Mouse (Mus musculus) heart, postnatal 0 days (tissue): ENCODE data around the gene Vps50. TPM values are rescaled to one million over a fixed set of nuclear protein-coding genes. Genes with fewer than 3 reads are reported as not detected.
A peak's percentile ranks its signal among the peaks of the same experiment; 100 is the strongest.
"Not testable (repeated sequence)": the region's sequence is repeated elsewhere in the genome, so short reads cannot be mapped to it uniquely, and the experiment has no call there.

Experiments used
- ATAC-seq: fragments of 200-750 bp; cut with Nextera tagmentation; 2 replicates; pipeline ENCODE4 v1.8.0; 2017; ENCODE audit warnings: low read depth, moderate number of reproducible peaks, moderate library complexity; ENCODE audit not compliant: insufficient read depth
- DNase-seq: peaks from one replicate; pipeline ENCODE4 v3.0.0-alpha.2; 2016; ENCODE audit warnings: low spot score
- H3K27ac ChIP-seq: fragments of 300-500 bp; sonication (generic); 2 replicates; pipeline ENCODE4 v1.5.1; 2014; ENCODE audit warnings: low read depth, mild to moderate bottlenecking
- H3K27me3 ChIP-seq: fragments of 300-500 bp; sonication (generic); 2 replicates; pipeline ENCODE4 v1.6.1; 2014; ENCODE audit warnings: low read length, mixed read lengths; ENCODE audit not compliant: control insufficient read depth, insufficient read depth
- H3K36me3 ChIP-seq: fragments of 300-500 bp; sonication (generic); replicated peaks from 2 replicates; pipeline ENCODE4 v1.6.1; 2014; ENCODE audit warnings: low read length, mixed read lengths; ENCODE audit not compliant: control insufficient read depth, insufficient read depth
- H3K4me1 ChIP-seq: fragments of 300-500 bp; sonication (generic); 2 replicates; pipeline ENCODE4 v1.6.1; 2014; ENCODE audit warnings: antibody characterized with exemption; ENCODE audit not compliant: control insufficient read depth, insufficient read depth
- H3K4me2 ChIP-seq: fragments of 300-500 bp; sonication (generic); 2 replicates; pipeline ENCODE4 v1.6.1; 2014; ENCODE audit warnings: low read depth, mild to moderate bottlenecking, low read length, moderate library complexity
- H3K4me3 ChIP-seq: fragments of 300-500 bp; sonication (generic); 2 replicates; pipeline ENCODE4 v1.5.1; 2014; ENCODE audit warnings: low read depth, low read length
- H3K9ac ChIP-seq: fragments of 300-500 bp; sonication (generic); replicated peaks from 2 replicates; pipeline ENCODE4 v1.6.1; 2014; ENCODE audit warnings: low read depth, low read length, mixed read lengths
- H3K9me3 ChIP-seq: fragments of 300-500 bp; sonication (generic); replicated peaks from 2 replicates; pipeline ENCODE4 v1.6.1; 2016; ENCODE audit warnings: low read length; ENCODE audit not compliant: control insufficient read depth
- CTCF ChIP-seq: IDR thresholded peaks from 2 replicates; pipeline ENCODE4 v1.5.1; 2016; ENCODE audit warnings: antibody characterized with exemption, control low read depth, low read depth
- EP300 ChIP-seq: IDR thresholded peaks from 2 replicates; pipeline ENCODE4 v1.6.1; 2016; ENCODE audit warnings: antibody characterized with exemption, low read depth
- WGBS: fragments of 180-500 bp; shearing (Covaris S2); extraction: QIAGEN DNeasy Blood & Tissue Kit; methylation state at CpG from one replicate; pipeline ENCODE4 v1.1.7; 2014; 5-methylcytosine and 5-hydroxymethylcytosine counted together
- polyA plus RNA-seq: library from polyadenylated mRNA; unstranded; fragments of >200 nt; fragmentation: Nextera tagmentation; extraction: Ambion mirVana; gene quantifications from 2 replicates; pipeline ENCODE4 v1.2.1, GENCODE M21; 2015
- total RNA-seq: library from RNA; depleted of rRNA; stranded (reverse); fragments of >200 nt; gene quantifications from 2 replicates; pipeline ENCODE4 v1.2.3, GENCODE M21; 2014; ENCODE audit warnings: low replicate concordance

Vps50 gene
- total and polyA plus RNA-seq, 2 experiments from 2014 or later: 14.3 to 39.6 TPM

GRCm38 (mm10) chr6:3494285-3494684, 3.9 kb upstream of the Vps50 start:
- no peak overlapping the region for H3K4me3 ChIP-seq
- DNase-seq (no peak), ATAC-seq (no peak)
- H3K4me2 ChIP-seq: no peak overlapping the region
- no peak overlapping the region for H3K9ac ChIP-seq
- 74% methylated on average over 5 of the region's 5 CpGs for WGBS
- H3K27me3 ChIP-seq: no peaks in the 10 kb centered on the region
- no peak overlapping the region for H3K27ac ChIP-seq
- H3K36me3 ChIP-seq: no peaks in the 10 kb centered on the region
- no peaks in the 10 kb centered on the region for H3K4me1 ChIP-seq
- H3K9me3 ChIP-seq: no peaks in the 10 kb centered on the region
- TF ChIP-seq EP300 (no peak), CTCF (no peak)

GRCm38 (mm10) chr6:3496210-3496609, 2.0 kb upstream of the Vps50 start:
- Histone ChIP-seq H3K27ac (no peak overlapping the region), H3K36me3 (no peaks in the 10 kb centered on the region), H3K27me3 (no peaks in the 10 kb centered on the region), H3K4me1 (no peaks in the 10 kb centered on the region), H3K4me2 (no peak overlapping the region), H3K9me3 (no peaks in the 10 kb centered on the region), H3K4me3 (no peak overlapping the region), H3K9ac (no peak overlapping the region)
- WGBS: 4% methylated on average over 2 of the region's 2 CpGs
- TF ChIP-seq EP300 (no peak), CTCF (peak; percentile 59)
- DNase-seq (peak; percentile 60), ATAC-seq (no peak)

- Histone ChIP-seq H3K9me3 (no peaks in the 10 kb centered on the region), H3K9ac (no peak overlapping the region), H3K4me1 (no peaks in the 10 kb centered on the region), H3K4me2 (no peak overlapping the region), H3K27ac (no peak overlapping the region), H3K27me3 (no peaks in the 10 kb centered on the region), H3K36me3 (no peaks in the 10 kb centered on the region), H3K4me3 (no peak overlapping the region)
- 73% methylated on average over 3 of the region's 3 CpGs for WGBS
- TF ChIP-seq CTCF (no peak), EP300 (no peak)
- ATAC-seq (no peak), DNase-seq (no peak)
Observed at GRCm38 (mm10) chr6:3500286-3500685, 2.1 kb downstream of the Vps50 start.

GRCm38 (mm10) chr6:3505289-3505688, 7.1 kb downstream of the Vps50 start:
- Histone ChIP-seq H3K27me3 (no peaks in the 10 kb centered on the region), H3K36me3 (no peaks in the 10 kb centered on the region; the same call in 1 of the 2 replicates), H3K4me1 (no peaks in the 10 kb centered on the region), H3K4me2 (no peak overlapping the region), H3K27ac (no peak overlapping the region), H3K9me3 (no peaks in the 10 kb centered on the region), H3K9ac (no peak overlapping the region), H3K4me3 (no peak overlapping the region)
- TF ChIP-seq EP300 (no peak), CTCF (no peak)
- ATAC-seq (no peak), DNase-seq (no peak)
- 81% methylated on average over 5 of the region's 5 CpGs for WGBS

DNA sequence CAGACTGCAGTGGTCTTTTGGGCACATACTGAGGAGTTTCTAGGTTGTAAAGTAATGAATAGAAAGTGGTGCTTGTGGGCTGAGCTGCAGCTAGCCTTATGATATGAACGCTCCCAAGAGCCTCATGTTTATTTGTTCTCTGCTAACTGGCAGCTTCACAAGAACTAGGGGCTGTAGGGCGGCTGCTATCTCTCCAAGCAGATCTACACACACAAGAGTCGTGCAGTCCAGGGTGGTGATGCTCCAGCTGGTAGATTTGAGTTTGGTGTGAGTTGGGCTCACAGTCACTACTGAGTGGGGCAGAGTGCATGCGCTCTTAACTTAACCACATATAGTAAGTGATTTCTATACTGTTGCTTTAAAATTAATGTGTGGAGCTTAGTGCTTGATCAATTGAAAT, 8.9 kb downstream of the Vps50 start:
- TF ChIP-seq EP300 (no peak), CTCF (no peak)
- Histone ChIP-seq H3K27me3 (no peaks in the 10 kb centered on the region), H3K9me3 (no peaks in the 10 kb centered on the region), H3K27ac (no peak overlapping the region), H3K4me1 (no peaks in the 10 kb centered on the region), H3K4me2 (no peak overlapping the region), H3K9ac (no peak overlapping the region), H3K36me3 (no peaks in the 10 kb centered on the region; the same call in 1 of the 2 replicates), H3K4me3 (no peak overlapping the region)
- no peak for ATAC-seq
- DNase-seq: no peak
- 60% methylated on average over 4 of the region's 4 CpGs for WGBS

DNA sequence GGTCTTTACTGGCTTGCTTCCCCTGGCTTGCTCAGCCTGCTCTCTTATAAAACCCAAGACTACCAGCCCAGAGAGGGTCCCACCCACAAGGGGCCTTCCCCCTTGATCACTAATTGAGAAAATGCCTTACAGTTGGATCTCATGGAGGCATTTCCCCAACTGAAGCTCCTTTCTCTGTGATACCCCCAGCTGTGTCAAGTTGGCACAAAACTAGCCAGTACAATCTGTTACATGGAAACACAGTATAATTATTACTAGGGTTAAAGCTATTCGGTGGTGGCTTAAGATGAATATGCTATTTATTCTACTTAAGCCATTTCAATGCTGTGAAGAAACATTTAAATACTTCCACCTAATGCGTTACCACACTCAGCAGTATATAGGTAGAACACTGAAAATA, 10.0 kb downstream of the Vps50 start:
- H3K4me2 ChIP-seq, H3K9me3 ChIP-seq, DNase-seq, H3K4me1 ChIP-seq, H3K27ac ChIP-seq, H3K27me3 ChIP-seq, H3K36me3 ChIP-seq, ATAC-seq, H3K9ac ChIP-seq, H3K4me3 ChIP-seq: not testable (repeated sequence)
- WGBS: 88% methylated on average over 2 of the region's 2 CpGs
